Mouse (Mus musculus): Measurements from ENCODE around the gene Camk2d.

GRCm38 (mm10) chr3:126764745-126765144 is 168.6 kb downstream of the Camk2d start:
- TF ChIP-seq CTCF (IDR thresholded peaks at IDR 0.05; ENCODE audit: control insufficient read depth, insufficient read depth, low read length) (no peak), POLR2A (IDR thresholded peaks at IDR 0.05; ENCODE audit: borderline replicate concordance, control insufficient read depth, low read depth, low read length) (no peak)
